Mouse (Mus musculus): ENCODE data around the gene Slc11a1.

GRCm38 (mm10) chr1:74362325-74363229, 12.4 kb upstream of the Slc11a1 start:
- no peak for TF ChIP-seq POLR2A (IDR thresholded peaks at IDR 0.05; ENCODE audit: low read depth, low read length)
- TF ChIP-seq CTCF (IDR thresholded peaks at IDR 0.05; ENCODE audit: borderline replicate concordance, insufficient read depth, low read length): no peak

Data from embryonic fibroblast, embryonic 13.5 days (primary cell).